Mouse (Mus musculus) C2C12 (cell line): ENCODE results near the gene Fbln2.

Experiments used
- CEBPB ChIP-seq: IDR thresholded peaks from one replicate; pipeline ENCODE4 v1.6.1; 2011; ENCODE audit warnings: low read depth, mild to moderate bottlenecking, control low read depth, moderate library complexity
- CTCF ChIP-seq: IDR thresholded peaks from one replicate; pipeline ENCODE4 v1.5.1; 2011; ENCODE audit not compliant: control insufficient read depth, insufficient read depth, insufficient read length
- FOSL1 ChIP-seq: IDR thresholded peaks from one replicate; pipeline ENCODE4 v1.8.0; 2011; ENCODE audit warnings: mild to moderate bottlenecking, low read length; ENCODE audit not compliant: poor library complexity, insufficient read depth, severe bottlenecking
- MAX ChIP-seq: IDR thresholded peaks from one replicate; pipeline ENCODE4 v1.6.1; 2011; ENCODE audit warnings: mild to moderate bottlenecking, control low read depth
- MYOD1 ChIP-seq: IDR thresholded peaks from one replicate; pipeline ENCODE4 v1.6.1; 2011; ENCODE audit warnings: low read depth; ENCODE audit not compliant: control insufficient read depth, insufficient read length
- USF1 ChIP-seq: IDR thresholded peaks from one replicate; pipeline ENCODE4 v1.6.1; 2011; ENCODE audit warnings: low read depth, mild to moderate bottlenecking, control low read depth, moderate library complexity

DNA sequence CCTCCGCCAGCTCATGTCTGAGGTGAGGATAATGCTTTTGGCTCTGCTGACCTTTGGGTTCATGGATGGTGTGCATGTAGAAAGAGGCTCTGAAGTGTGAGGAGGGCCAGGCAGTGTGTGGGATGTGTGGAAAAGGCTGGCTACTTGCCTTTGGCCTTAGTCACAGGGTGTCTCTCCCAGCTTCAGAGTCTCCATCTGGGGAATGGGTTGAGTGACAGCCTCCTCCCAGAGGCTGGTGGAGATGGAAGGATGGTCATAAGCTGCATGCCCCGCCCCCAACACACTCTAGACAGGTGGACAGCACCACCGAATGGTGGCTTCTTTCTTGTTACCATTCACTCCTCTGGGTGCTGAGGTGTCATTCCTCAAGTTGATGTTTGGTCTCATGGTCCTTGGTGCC, 6.6 kb downstream of the Fbln2 start:
- TF ChIP-seq USF1 (no peak), CTCF (no peak), MAX (no peak), MYOD1 (no peak), FOSL1 (no peak), CEBPB (no peak)
